Mouse (Mus musculus) MEL (cell line): Measurements from ENCODE around the gene Vwf. TPM values are rescaled to one million over a fixed set of nuclear protein-coding genes. Genes with fewer than 3 reads are reported as not detected.

ENCODE experiments used
- DNase-seq: peaks from one replicate; pipeline ENCODE4 v3.0.0; 2011; ENCODE audit warnings: low read depth, low spot score
- H3K27ac ChIP-seq: 2 replicates; pipeline ENCODE4 v1.5.1; 2012; ENCODE audit warnings: low read depth, mild to moderate bottlenecking, control low read depth, low read length, moderate library complexity; ENCODE audit not compliant: control insufficient read depth
- H3K27me3 ChIP-seq, 2 experiments: fragments of 150-350 bp in 1 of 2; sonication (generic) in 1 of 2; 2 replicates each; pipeline ENCODE4 v1.6.1; 2012; ENCODE audit warnings: low read length in 2 of 2, mild to moderate bottlenecking in 2 of 2, improper control_type of control experiment in 1 of 2, moderate library complexity in 1 of 2; ENCODE audit not compliant: insufficient read depth in 2 of 2, control insufficient read depth in 1 of 2
- H3K36me3 ChIP-seq, 2 experiments: 2 replicates each; pipeline ENCODE4 v1.6.1; 2012 to 2014; ENCODE audit warnings: low read length in 2 of 2, improper control_type of control experiment in 1 of 2, inconsistent platforms in 1 of 2, mild to moderate bottlenecking in 1 of 2; ENCODE audit not compliant: insufficient read depth in 2 of 2, control insufficient read depth in 1 of 2
- H3K4me1 ChIP-seq, 2 experiments: fragments of 150-350 bp in 1 of 2; sonication (generic) in 1 of 2; 2 replicates each; pipeline ENCODE4 v1.6.1; 2012; ENCODE audit warnings: low read length in 2 of 2, improper control_type of control experiment in 1 of 2, mild to moderate bottlenecking in 1 of 2; ENCODE audit not compliant: insufficient read depth in 2 of 2, control insufficient read depth in 1 of 2
- H3K4me3 ChIP-seq, 2 experiments: fragments of 150-350 bp in 1 of 2; sonication (generic) in 1 of 2; 2 replicates each; pipeline ENCODE4 v1.5.1; 2012; ENCODE audit warnings: low read depth in 2 of 2, low read length in 2 of 2, mild to moderate bottlenecking in 2 of 2, moderate library complexity in 2 of 2, control low read depth in 1 of 2, improper control_type of control experiment in 1 of 2; ENCODE audit not compliant: control insufficient read depth in 1 of 2, insufficient read depth in 1 of 2
- H3K79me2 ChIP-seq: 2 replicates; pipeline ENCODE4 v1.6.1; 2012; ENCODE audit warnings: mild to moderate bottlenecking, low read length, moderate library complexity; ENCODE audit not compliant: control insufficient read depth, poor library complexity, insufficient read depth
- H3K9ac ChIP-seq: 2 replicates; pipeline ENCODE4 v1.6.1; 2012; ENCODE audit warnings: low read depth, mild to moderate bottlenecking, control low read depth, low read length, moderate library complexity; ENCODE audit not compliant: control insufficient read depth, poor library complexity, severe bottlenecking
- H3K9me3 ChIP-seq: fragments of 150-350 bp; sonication (generic); replicated peaks from 2 replicates; pipeline ENCODE4 v1.6.1; 2012; ENCODE audit warnings: mild to moderate bottlenecking, low read length, improper control_type of control experiment, moderate library complexity; ENCODE audit not compliant: insufficient read depth
- BHLHE40 ChIP-seq: IDR thresholded peaks from 2 replicates; pipeline ENCODE4 v1.6.1; 2012; ENCODE audit warnings: low read depth, mild to moderate bottlenecking, inconsistent platforms, low read length, improper control_type of control experiment, borderline replicate concordance
- CHD2 ChIP-seq: IDR thresholded peaks from 2 replicates; pipeline ENCODE4 v1.6.1; 2011; ENCODE audit warnings: low read length, improper control_type of control experiment
- CTCF ChIP-seq, 3 experiments: IDR thresholded peaks in 2 of 3; conservative IDR thresholded peaks in 1 of 3; 2 replicates each; pipeline ENCODE4 v1.5.1; 2011 to 2012; ENCODE audit warnings: low read length in 3 of 3, low read depth in 2 of 3, mild to moderate bottlenecking in 2 of 3, improper control_type of control experiment in 1 of 3, inconsistent platforms in 1 of 3, mixed read lengths in 1 of 3, moderate library complexity in 1 of 3; ENCODE audit not compliant: control insufficient read depth in 1 of 3, insufficient read depth in 1 of 3, poor library complexity in 1 of 3, severe bottlenecking in 1 of 3
- JUND ChIP-seq: IDR thresholded peaks from 2 replicates; pipeline ENCODE4 v1.6.1; 2011; ENCODE audit warnings: low read depth, mild to moderate bottlenecking, improper control_type of control experiment, low read length
- MAX ChIP-seq: IDR thresholded peaks from 2 replicates; pipeline ENCODE4 v1.6.1; 2011; ENCODE audit warnings: low read length, improper control_type of control experiment
- MXI1 ChIP-seq: IDR thresholded peaks from 2 replicates; pipeline ENCODE4 v1.6.1; 2011; ENCODE audit warnings: mild to moderate bottlenecking, low read depth, low read length, improper control_type of control experiment
- NRF1 ChIP-seq: IDR thresholded peaks from 2 replicates; pipeline ENCODE4 v1.6.1; 2014; ENCODE audit warnings: low read depth, mild to moderate bottlenecking, inconsistent platforms, low read length, improper control_type of control experiment, moderate library complexity; ENCODE audit not compliant: poor library complexity, insufficient read depth, severe bottlenecking
- POLR2AphosphoS5 ChIP-seq: IDR thresholded peaks from 2 replicates; pipeline ENCODE4 v1.6.1; 2012; ENCODE audit warnings: low read depth, borderline replicate concordance, mild to moderate bottlenecking, inconsistent platforms, low read length, moderate library complexity, mixed read lengths
- RAD21 ChIP-seq: IDR thresholded peaks from 2 replicates; pipeline ENCODE4 v1.6.1; 2011; ENCODE audit warnings: mild to moderate bottlenecking, low read depth, low read length, improper control_type of control experiment
- SMC3 ChIP-seq: IDR thresholded peaks from 2 replicates; pipeline ENCODE4 v1.6.1; 2011; ENCODE audit warnings: low read depth, low read length, improper control_type of control experiment
- TAL1 ChIP-seq: IDR thresholded peaks from 2 replicates; pipeline ENCODE4 v1.6.1; 2012; ENCODE audit warnings: mild to moderate bottlenecking, inconsistent platforms, low read length, moderate library complexity, mixed read lengths
- ZC3H11A ChIP-seq: IDR thresholded peaks from 2 replicates; pipeline ENCODE4 v1.6.1; 2012; ENCODE audit warnings: low read depth, mild to moderate bottlenecking, inconsistent platforms, low read length, improper control_type of control experiment
- polyA plus RNA-seq, 2 experiments: library from polyadenylated mRNA; stranded (reverse) in 1 of 2; unstranded in 1 of 2; fragments of >175 nt in 1 of 2; fragments of >200 nt in 1 of 2; gene quantifications; 2 replicates each; pipeline versions ENCODE4 v1.2.1 to v1.2.4; 2012; ENCODE audit warnings: low replicate concordance in 2 of 2, low read depth in 1 of 2; ENCODE audit not compliant: insufficient read length in 2 of 2, insufficient read depth in 1 of 2, missing spikeins in 1 of 2
- total RNA-seq: library from RNA; depleted of rRNA; stranded (reverse); fragments of 300-350 nt; gene quantifications from 2 replicates; pipeline ENCODE4 v1.2.3, GENCODE M21; 2012

Vwf gene
- total and polyA plus RNA-seq, 3 experiments = 0.29 to 0.42 TPM; not detected in 1

- H3K79me2 ChIP-seq = no peaks in the 10 kb centered on the region
- H3K27me3 ChIP-seq = peaks cover 0 to 3% of the 10 kb centered on the region in 2 experiments; a peak in 1 of 4 replicates
- H3K36me3 ChIP-seq = no peaks in the 10 kb centered on the region
- H3K9ac ChIP-seq = no peak overlapping the region
- TF ChIP-seq CTCF (IDR thresholded peaks at IDR 0.05 in 2 of 3, conservative IDR thresholded peaks at IDR 0.05 in 1 of 3; ENCODE audit: control insufficient read depth in 1 of 3, insufficient read depth in 1 of 3, low read depth in 2 of 3, low read length in 3 of 3, poor library complexity in 1 of 3, severe bottlenecking in 1 of 3) (peak; percentile 77 to 92 (median 84)), TAL1 (no peak), MXI1 (no peak), JUND (no peak), MAX (no peak), SMC3 (peak; percentile 60), RAD21 (peak; percentile 48), ZC3H11A (peak; percentile 29; the same call in 1 of the 2 replicates), NRF1 (peak; percentile 36; the same call in 1 of the 2 replicates)
- TF ChIP-seq, all 39 proteins: peak for 5
- Histone ChIP-seq H3K4me3 (peak overlapping the region in 1 of 2 experiments; percentile 11; a peak in 1 of 4 replicates), H3K9me3 (no peaks in the 10 kb centered on the region), H3K4me1 (peaks cover 0 to 2% of the 10 kb centered on the region in 2 experiments; a peak in 1 of 4 replicates), H3K27ac (no peak overlapping the region)
- DNase-seq = peak; percentile 73
Observed at GRCm38 (mm10) chr6:125603234-125603633, 56.7 kb downstream of the Vwf start.

- Histone ChIP-seq H3K4me3 (peak overlapping the region in 1 of 2 experiments; percentile 34; a peak in 2 of 4 replicates), H3K9me3 (no peaks in the 10 kb centered on the region), H3K27ac (no peak overlapping the region), H3K36me3 (no peaks in the 10 kb centered on the region), H3K79me2 (no peaks in the 10 kb centered on the region)
- TF ChIP-seq BHLHE40 = no peak
- no peak for TF ChIP-seq CHD2
- TF ChIP-seq POLR2AphosphoS5 = no peak
- TF ChIP-seq TAL1 = no peak
- TF ChIP-seq, all 39 proteins: peak for 0
- no peak overlapping the region for H3K9ac ChIP-seq
- peaks cover 0 to 3% of the 10 kb centered on the region in 2 experiments; a peak in 1 of 4 replicates for H3K27me3 ChIP-seq
- peaks cover 0 to 2% of the 10 kb centered on the region in 2 experiments; a peak in 1 of 4 replicates for H3K4me1 ChIP-seq
- peak; percentile 49 for DNase-seq
Observed at GRCm38 (mm10) chr6:125603678-125604462, 57.3 kb downstream of the Vwf start.
